Mouse (Mus musculus): Measurements from ENCODE around the gene Acot5. TPM values are rescaled to one million over a fixed set of nuclear protein-coding genes. Genes with fewer than 3 reads are reported as not detected.
"Not testable (repeated sequence)": the region's sequence is repeated elsewhere in the genome, so short reads cannot be mapped to it uniquely, and the experiment has no call there.

The Acot5 gene
- polyA plus RNA-seq, 1 experiment from 2014 or later: not detected

- not testable (repeated sequence) for H3K4me1 ChIP-seq (ENCODE audit: control insufficient read depth, insufficient read depth, low read length); H3K36me3 ChIP-seq (ENCODE audit: control insufficient read depth, insufficient read depth, low read length); H3K9ac ChIP-seq (ENCODE audit: low read length); DNase-seq (ENCODE audit: low spot score); H3K27ac ChIP-seq (ENCODE audit: low read depth, low read length); H3K27me3 ChIP-seq (replicated peaks; ENCODE audit: control insufficient read depth, insufficient read depth, low read length); H3K9me3 ChIP-seq (replicated peaks; ENCODE audit: control insufficient read depth, low read length); H3K4me3 ChIP-seq (ENCODE audit: low read depth, low read length); ATAC-seq; H3K4me2 ChIP-seq (ENCODE audit: low read length)
- WGBS: 85% methylated on average over 2 of the region's 2 CpGs
These were observed 35.8 kb upstream of the Acot5 start for GRCm38 (mm10) chr12:84033302-84033701.

- 80% methylated on average over 4 of the region's 4 CpGs for WGBS
- no peak overlapping the region for H3K27ac ChIP-seq (ENCODE audit: low read depth, low read length)
- H3K4me1 ChIP-seq (ENCODE audit: control insufficient read depth, insufficient read depth, low read length): no peaks in the 10 kb centered on the region
- no peak for DNase-seq (ENCODE audit: low spot score)
- H3K9me3 ChIP-seq (replicated peaks; ENCODE audit: control insufficient read depth, low read length): no peaks in the 10 kb centered on the region
- H3K9ac ChIP-seq (ENCODE audit: low read length): no peak overlapping the region
- H3K4me2 ChIP-seq (ENCODE audit: low read length): no peak overlapping the region
- ATAC-seq: no peak
- H3K4me3 ChIP-seq (ENCODE audit: low read depth, low read length): no peak overlapping the region
- H3K27me3 ChIP-seq (replicated peaks; ENCODE audit: control insufficient read depth, insufficient read depth, low read length): no peaks in the 10 kb centered on the region; the same call in 1 of the 2 replicates
- no peaks in the 10 kb centered on the region for H3K36me3 ChIP-seq (ENCODE audit: control insufficient read depth, insufficient read depth, low read length)
These were observed 35.0 kb upstream of the Acot5 start for GRCm38 (mm10) chr12:84034108-84034507.

- H3K4me1 ChIP-seq (ENCODE audit: control insufficient read depth, insufficient read depth, low read length); H3K9me3 ChIP-seq (replicated peaks; ENCODE audit: control insufficient read depth, low read length); H3K27ac ChIP-seq (ENCODE audit: low read depth, low read length); H3K27me3 ChIP-seq (replicated peaks; ENCODE audit: control insufficient read depth, insufficient read depth, low read length); H3K36me3 ChIP-seq (ENCODE audit: control insufficient read depth, insufficient read depth, low read length): not testable (repeated sequence)
- Histone ChIP-seq H3K9ac (ENCODE audit: low read length) (peak within 1 kb of the TSS; percentile 53; the same call in 1 of the 2 replicates), H3K4me2 (ENCODE audit: low read length) (peak within 1 kb of the TSS; percentile 52), H3K4me3 (ENCODE audit: low read depth, low read length) (peak within 1 kb of the TSS; percentile 36)
- ATAC-seq (peak; percentile 32; the same call in 1 of the 2 replicates), DNase-seq (ENCODE audit: low spot score) (peak; percentile 8)
- WGBS: 18% methylated on average over 17 of the region's 32 CpGs
These were observed 30.9 kb upstream of the Acot5 start, which contains the start of gene Acot4 for GRCm38 (mm10) chr12:84038241-84038640. Gene Acot4, plus strand, starts transcription at chr12:84038379.

DNA sequence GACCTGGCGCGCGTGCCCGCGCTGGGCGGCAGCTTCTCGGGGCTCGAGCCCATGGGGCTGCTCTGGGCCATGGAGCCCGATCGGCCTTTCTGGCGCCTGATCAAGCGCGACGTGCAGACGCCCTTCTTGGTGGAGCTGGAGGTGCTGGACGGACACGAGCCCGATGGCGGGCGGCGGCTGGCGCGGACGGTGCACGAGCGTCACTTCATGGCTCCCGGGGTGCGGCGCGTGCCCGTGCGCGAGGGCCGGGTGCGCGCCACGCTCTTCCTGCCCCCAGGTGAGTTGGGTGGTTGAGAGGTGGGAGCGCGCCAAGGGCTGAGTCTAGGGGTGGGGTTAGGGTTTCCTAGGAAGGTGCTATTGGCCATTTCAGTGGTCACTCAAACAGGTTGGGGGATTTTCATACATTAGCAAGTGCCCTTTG is 30.4 kb upstream of the Acot5 start, which contains the start of gene Gm49366:
Gm49366 (plus strand) TSS at position 245 of the 421 bp plus-strand sequence.
- H3K4me1 ChIP-seq (ENCODE audit: control insufficient read depth, insufficient read depth, low read length): not testable (repeated sequence)

GRCm38 (mm10) chr12:84042248-84042647 is 26.9 kb upstream of the Acot5 start:
- H3K9me3 ChIP-seq (replicated peaks; ENCODE audit: control insufficient read depth, low read length): no peaks in the 10 kb centered on the region; the same call in 1 of the 2 replicates
- H3K4me2 ChIP-seq (ENCODE audit: low read length): no peak overlapping the region
- H3K9ac ChIP-seq (ENCODE audit: low read length): no peak overlapping the region
- H3K27ac ChIP-seq (ENCODE audit: low read depth, low read length): no peak overlapping the region
- H3K4me1 ChIP-seq (ENCODE audit: control insufficient read depth, insufficient read depth, low read length): no peaks in the 10 kb centered on the region
- no peaks in the 10 kb centered on the region; the same call in 1 of the 2 replicates for H3K27me3 ChIP-seq (replicated peaks; ENCODE audit: control insufficient read depth, insufficient read depth, low read length)
- no peak for DNase-seq (ENCODE audit: low spot score)
- WGBS: 90% methylated on average over 5 of the region's 5 CpGs
- no peak overlapping the region for H3K4me3 ChIP-seq (ENCODE audit: low read depth, low read length)
- ATAC-seq: no peak
- no peaks in the 10 kb centered on the region for H3K36me3 ChIP-seq (ENCODE audit: control insufficient read depth, insufficient read depth, low read length)

More for the DNA sequence above, 30.4 kb upstream of the Acot5 start, which contains the start of gene Gm49366:
- WGBS: 4% methylated on average over 33 of the region's 39 CpGs
- peak within 1 kb of the TSS; percentile 52 for H3K4me2 ChIP-seq (ENCODE audit: low read length)
- not testable (repeated sequence) for H3K27ac ChIP-seq (ENCODE audit: low read depth, low read length); H3K27me3 ChIP-seq (replicated peaks; ENCODE audit: control insufficient read depth, insufficient read depth, low read length); H3K9me3 ChIP-seq (replicated peaks; ENCODE audit: control insufficient read depth, low read length); H3K36me3 ChIP-seq (ENCODE audit: control insufficient read depth, insufficient read depth, low read length)
- ATAC-seq: peak; percentile 40; the same call in 1 of the 2 replicates
- peak; percentile 7 for DNase-seq (ENCODE audit: low spot score)
- peak within 1 kb of the TSS; percentile 53; the same call in 1 of the 2 replicates for H3K9ac ChIP-seq (ENCODE audit: low read length)
- peak within 1 kb of the TSS; percentile 36 for H3K4me3 ChIP-seq (ENCODE audit: low read depth, low read length)

GRCm38 (mm10) chr12:84044045-84044444 is 25.1 kb upstream of the Acot5 start:
- Histone ChIP-seq H3K4me3 (ENCODE audit: low read depth, low read length) (no peak overlapping the region), H3K27ac (ENCODE audit: low read depth, low read length) (no peak overlapping the region), H3K4me2 (ENCODE audit: low read length) (no peak overlapping the region), H3K9ac (ENCODE audit: low read length) (no peak overlapping the region), H3K9me3 (replicated peaks; ENCODE audit: control insufficient read depth, low read length) (peaks cover 5% of the 10 kb centered on the region; the same call in 1 of the 2 replicates), H3K27me3 (replicated peaks; ENCODE audit: control insufficient read depth, insufficient read depth, low read length) (no peaks in the 10 kb centered on the region), H3K4me1 (ENCODE audit: control insufficient read depth, insufficient read depth, low read length) (no peaks in the 10 kb centered on the region), H3K36me3 (ENCODE audit: control insufficient read depth, insufficient read depth, low read length) (no peaks in the 10 kb centered on the region)
- ATAC-seq (no peak), DNase-seq (ENCODE audit: low spot score) (no peak)
- WGBS: 78% methylated on average over 2 of the region's 2 CpGs

- no peak overlapping the region for H3K27ac ChIP-seq (ENCODE audit: low read depth, low read length)
- no peaks in the 10 kb centered on the region for H3K4me1 ChIP-seq (ENCODE audit: control insufficient read depth, insufficient read depth, low read length)
- H3K9me3 ChIP-seq (replicated peaks; ENCODE audit: control insufficient read depth, low read length): peaks cover 5% of the 10 kb centered on the region; the same call in 1 of the 2 replicates
- H3K9ac ChIP-seq (ENCODE audit: low read length): no peak overlapping the region
- 97% methylated on average over 1 of the region's 1 CpGs for WGBS
- H3K4me3 ChIP-seq (ENCODE audit: low read depth, low read length): no peak overlapping the region
- no peak for DNase-seq (ENCODE audit: low spot score)
- H3K36me3 ChIP-seq (ENCODE audit: control insufficient read depth, insufficient read depth, low read length): no peaks in the 10 kb centered on the region
- H3K27me3 ChIP-seq (replicated peaks; ENCODE audit: control insufficient read depth, insufficient read depth, low read length): no peaks in the 10 kb centered on the region
- no peak overlapping the region for H3K4me2 ChIP-seq (ENCODE audit: low read length)
- no peak for ATAC-seq
These were observed 22.2 kb upstream of the Acot5 start for GRCm38 (mm10) chr12:84046906-84047305.

DNA sequence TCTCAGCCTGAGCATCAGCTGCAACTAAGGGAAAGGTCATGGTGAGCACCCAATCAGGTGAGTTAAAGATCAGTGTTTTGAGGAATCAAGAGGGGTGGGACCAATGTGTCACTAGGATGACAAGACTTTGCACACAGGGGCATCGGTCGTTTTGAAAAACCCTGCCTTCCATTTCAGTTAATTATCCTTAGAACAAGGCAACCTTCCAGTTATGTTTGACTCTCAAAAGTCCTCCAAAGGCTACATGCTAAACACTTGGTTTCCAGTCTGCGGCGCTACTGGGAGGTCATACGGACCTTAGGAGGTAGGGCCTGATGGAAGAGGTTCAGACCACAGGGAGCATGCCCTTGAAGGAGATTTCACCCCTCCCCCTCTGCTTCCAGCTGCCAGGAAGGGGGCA is 18.4 kb upstream of the Acot5 start:
- H3K4me1 ChIP-seq (ENCODE audit: control insufficient read depth, insufficient read depth, low read length); ATAC-seq; H3K27me3 ChIP-seq (replicated peaks; ENCODE audit: control insufficient read depth, insufficient read depth, low read length); H3K36me3 ChIP-seq (ENCODE audit: control insufficient read depth, insufficient read depth, low read length); H3K4me3 ChIP-seq (ENCODE audit: low read depth, low read length); H3K4me2 ChIP-seq (ENCODE audit: low read length); H3K27ac ChIP-seq (ENCODE audit: low read depth, low read length); DNase-seq (ENCODE audit: low spot score); H3K9me3 ChIP-seq (replicated peaks; ENCODE audit: control insufficient read depth, low read length); H3K9ac ChIP-seq (ENCODE audit: low read length): not testable (repeated sequence)
- WGBS: 85% methylated on average over 5 of the region's 5 CpGs

DNA sequence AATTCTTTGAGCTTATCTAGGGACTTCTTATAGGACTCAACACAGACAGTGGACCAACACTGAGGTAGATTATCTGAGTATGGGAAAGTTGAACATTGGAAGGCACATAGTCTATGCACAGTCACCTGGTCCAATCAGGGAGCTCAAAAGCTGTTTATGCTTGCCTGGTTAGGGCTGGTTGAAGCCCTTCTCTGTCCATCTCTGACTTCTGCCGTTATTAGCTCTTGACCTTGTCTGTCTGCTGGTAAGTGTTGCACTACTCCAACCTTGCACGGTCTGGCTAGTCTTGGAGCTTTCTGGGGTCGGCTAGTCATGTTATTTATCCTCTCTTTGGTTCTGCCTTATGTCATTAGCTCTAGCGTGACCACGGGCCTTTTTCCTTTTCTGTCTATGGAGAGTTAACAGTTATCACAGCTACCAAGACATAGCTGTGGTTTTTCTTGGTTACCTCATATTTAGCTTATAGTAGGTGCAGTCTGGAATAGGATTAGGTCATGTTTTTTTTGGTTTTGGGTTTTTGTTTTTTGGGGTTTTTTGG is 17.1 kb upstream of the Acot5 start, which contains the start of gene Acot3:
Acot3 (plus strand) TSS at position 208 of the 538 bp plus-strand sequence.
- H3K9me3 ChIP-seq (replicated peaks; ENCODE audit: control insufficient read depth, low read length): peaks cover 5% of the 10 kb centered on the region; the same call in 1 of the 2 replicates
- DNase-seq (ENCODE audit: low spot score) (no peak), ATAC-seq (no peak)
- H3K4me3 ChIP-seq (ENCODE audit: low read depth, low read length): peak within 1 kb of the TSS; percentile 39; the same call in 1 of the 2 replicates
- H3K27me3 ChIP-seq (replicated peaks; ENCODE audit: control insufficient read depth, insufficient read depth, low read length): peaks cover 9% of the 10 kb centered on the region
- 91% methylated on average over 5 of the region's 5 CpGs for WGBS
- H3K4me1 ChIP-seq (ENCODE audit: control insufficient read depth, insufficient read depth, low read length): peaks cover 2% of the 10 kb centered on the region; the same call in 1 of the 2 replicates
- H3K27ac ChIP-seq (ENCODE audit: low read depth, low read length): no peak within 1 kb of the TSS
- H3K4me2 ChIP-seq (ENCODE audit: low read length): peak within 1 kb of the TSS; percentile 68
- H3K9ac ChIP-seq (ENCODE audit: low read length): no peak within 1 kb of the TSS
- H3K36me3 ChIP-seq (ENCODE audit: control insufficient read depth, insufficient read depth, low read length): no peaks in the 10 kb centered on the region
